Mouse (Mus musculus) cortical plate, adult 2 months (tissue): ENCODE measurements around the gene Lrrc34.

Source experiments
- CTCF ChIP-seq: fragments of 200-500 bp; IDR thresholded peaks from 2 replicates; pipeline ENCODE4 v1.5.1; 2011; ENCODE audit warnings: mild to moderate bottlenecking, control low read depth, low read length; ENCODE audit not compliant: insufficient read depth; ENCODE audit errors: extremely low read depth
- POLR2A ChIP-seq: fragments of 200-500 bp; IDR thresholded peaks from 2 replicates; pipeline ENCODE4 v1.6.1; 2011; ENCODE audit warnings: mild to moderate bottlenecking, low read length, control low read depth; ENCODE audit not compliant: insufficient read depth; ENCODE audit errors: extremely low read depth

DNA sequence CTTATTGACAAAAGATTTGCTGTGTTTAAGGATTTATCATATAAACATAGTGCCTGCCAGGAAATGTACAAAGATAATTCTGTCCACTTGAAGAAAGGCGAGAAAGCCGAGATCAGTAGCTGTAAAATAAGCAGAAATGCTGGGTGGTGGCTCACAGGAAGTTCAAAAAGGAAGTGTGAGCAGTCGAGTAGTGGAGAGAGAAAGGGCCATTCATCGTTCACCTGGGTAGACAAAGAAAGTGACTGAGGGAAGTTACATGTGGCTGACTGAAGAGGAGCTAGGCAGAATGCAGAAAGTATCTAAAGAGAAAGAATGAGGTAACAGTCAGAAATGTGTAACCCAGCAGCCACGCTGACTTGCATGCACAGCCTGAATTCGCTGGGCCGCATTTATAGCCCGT is 27.5 kb downstream of the Lrrc34 start:
- TF ChIP-seq CTCF (no peak), POLR2A (no peak)
